Mouse (Mus musculus) small intestine, adult 2 months (tissue): ENCODE data around the gene Gm20388. TPM values are rescaled to one million over a fixed set of nuclear protein-coding genes. Genes with fewer than 3 reads are reported as not detected.
A peak's percentile ranks its signal among the peaks of the same experiment; 100 is the strongest.

Source experiments
- H3K27ac ChIP-seq: fragments of 200-500 bp; 2 replicates; pipeline ENCODE4 v1.5.1; 2012; ENCODE audit warnings: low read depth, low read length, control low read depth, inconsistent platforms; ENCODE audit not compliant: insufficient read depth
- H3K27me3 ChIP-seq: fragments of 200-500 bp; 2 replicates; pipeline ENCODE4 v1.6.1; 2012; ENCODE audit warnings: mild to moderate bottlenecking, moderate library complexity, low read length, inconsistent platforms; ENCODE audit not compliant: control insufficient read depth, insufficient read depth
- H3K36me3 ChIP-seq: fragments of 200-500 bp; 2 replicates; pipeline ENCODE4 v1.6.1; 2012; ENCODE audit warnings: mild to moderate bottlenecking, low read length, control low read depth, inconsistent platforms; ENCODE audit not compliant: control insufficient read depth, insufficient read depth
- H3K4me1 ChIP-seq: fragments of 200-500 bp; 2 replicates; pipeline ENCODE4 v1.6.1; 2012; ENCODE audit warnings: low read length, inconsistent platforms, mixed read lengths; ENCODE audit not compliant: control insufficient read depth, insufficient read depth, insufficient read length
- H3K4me3 ChIP-seq: fragments of 200-500 bp; 2 replicates; pipeline ENCODE4 v1.5.1; 2012; ENCODE audit warnings: low read depth, mild to moderate bottlenecking, control low read depth, inconsistent platforms, low read length, moderate library complexity
- CTCF ChIP-seq: fragments of 200-500 bp; IDR thresholded peaks from 2 replicates; pipeline ENCODE4 v1.5.1; 2012; ENCODE audit warnings: low read depth, mild to moderate bottlenecking, control low read depth, inconsistent platforms, low read length, moderate library complexity, mixed read lengths; ENCODE audit not compliant: insufficient replicate concordance, insufficient read length; ENCODE audit errors: extremely low read depth
- POLR2A ChIP-seq: fragments of 200-500 bp; IDR thresholded peaks from 2 replicates; pipeline ENCODE4 v1.6.1; 2012; ENCODE audit warnings: low read depth, mild to moderate bottlenecking, control low read depth, inconsistent platforms, low read length, moderate library complexity
- WGBS: fragments of 180-500 bp; shearing (Covaris S2); methylation state at CpG from one replicate; pipeline ENCODE4 v1.1.7; 2018; 5-methylcytosine and 5-hydroxymethylcytosine counted together
- polyA plus RNA-seq: library from polyadenylated mRNA; depleted of rRNA; stranded (reverse); fragments of >200 nt; gene quantifications from 2 replicates; pipeline ENCODE4 v1.2.3, GENCODE M21; 2012

The Gm20388 gene
- polyA plus RNA-seq, 1 experiment = 37.3 TPM

- Histone ChIP-seq H3K36me3 (no peaks in the 10 kb centered on the region), H3K4me1 (peaks cover 47% of the 10 kb centered on the region), H3K27ac (peak overlapping the region; percentile 84), H3K27me3 (no peaks in the 10 kb centered on the region), H3K4me3 (no peak overlapping the region)
- no peak for TF ChIP-seq CTCF
- no peak for TF ChIP-seq POLR2A
- 12% methylated on average over 4 of the region's 4 CpGs for WGBS
These were observed 531.8 kb downstream of the Gm20388 start for GRCm38 (mm10) chr8:120442306-120443003.

- WGBS = 44% methylated on average over 10 of the region's 10 CpGs
These were observed 534.6 kb downstream of the Gm20388 start for GRCm38 (mm10) chr8:120445249-120445648.

GRCm38 (mm10) chr8:120448131-120448530 is 537.5 kb downstream of the Gm20388 start:
- Histone ChIP-seq H3K27me3 (no peaks in the 10 kb centered on the region), H3K36me3 (no peaks in the 10 kb centered on the region), H3K4me3 (no peak overlapping the region), H3K4me1 (peaks cover 28% of the 10 kb centered on the region), H3K27ac (no peak overlapping the region)
- WGBS = 88% methylated on average over 6 of the region's 6 CpGs
- TF ChIP-seq POLR2A = no peak

More at GRCm38 (mm10) chr8:120445249-120445648, 534.6 kb downstream of the Gm20388 start:
- no peak overlapping the region for H3K4me3 ChIP-seq
- peak overlapping the region; percentile 29; the same call in 1 of the 2 replicates for H3K27ac ChIP-seq
- TF ChIP-seq POLR2A (no peak), CTCF (no peak)
- H3K36me3 ChIP-seq = no peaks in the 10 kb centered on the region
- no peaks in the 10 kb centered on the region for H3K27me3 ChIP-seq
- peaks cover 49% of the 10 kb centered on the region for H3K4me1 ChIP-seq

- Histone ChIP-seq H3K4me1 (peaks cover 36% of the 10 kb centered on the region), H3K4me3 (no peak overlapping the region), H3K27ac (peak overlapping the region; percentile 18; the same call in 1 of the 2 replicates), H3K27me3 (no peaks in the 10 kb centered on the region), H3K36me3 (no peaks in the 10 kb centered on the region)
- 52% methylated on average over 4 of the region's 4 CpGs for WGBS
- TF ChIP-seq CTCF (no peak), POLR2A (no peak; the same call in 1 of the 2 replicates)
These were observed 538.5 kb downstream of the Gm20388 start for GRCm38 (mm10) chr8:120449139-120449538.

- Histone ChIP-seq H3K4me1 (peaks cover 38% of the 10 kb centered on the region), H3K27ac (peak overlapping the region; percentile 18; the same call in 1 of the 2 replicates), H3K36me3 (no peaks in the 10 kb centered on the region), H3K27me3 (no peaks in the 10 kb centered on the region), H3K4me3 (no peak overlapping the region)
- 25% methylated on average over 17 of the region's 17 CpGs for WGBS
- TF ChIP-seq CTCF (no peak), POLR2A (no peak)
These were observed 539.0 kb downstream of the Gm20388 start for GRCm38 (mm10) chr8:120449608-120450031.

GRCm38 (mm10) chr8:120452111-120452510 is 541.5 kb downstream of the Gm20388 start:
- H3K4me1 ChIP-seq = peaks cover 45% of the 10 kb centered on the region
- H3K27ac ChIP-seq = no peak overlapping the region
- H3K4me3 ChIP-seq = no peak overlapping the region
- TF ChIP-seq CTCF (no peak), POLR2A (no peak)
- H3K36me3 ChIP-seq = no peaks in the 10 kb centered on the region
- 86% methylated on average over 2 of the region's 2 CpGs for WGBS
- no peaks in the 10 kb centered on the region for H3K27me3 ChIP-seq

GRCm38 (mm10) chr8:120454404-120454803 is 543.8 kb downstream of the Gm20388 start:
- TF ChIP-seq CTCF (no peak), POLR2A (no peak)
- H3K27me3 ChIP-seq = no peaks in the 10 kb centered on the region
- no peaks in the 10 kb centered on the region for H3K36me3 ChIP-seq
- H3K27ac ChIP-seq = peak overlapping the region; percentile 65; the same call in 1 of the 2 replicates
- peaks cover 39% of the 10 kb centered on the region for H3K4me1 ChIP-seq
- 20% methylated on average over 6 of the region's 6 CpGs for WGBS
- no peak overlapping the region for H3K4me3 ChIP-seq

GRCm38 (mm10) chr8:120460375-120460774 is 549.7 kb downstream of the Gm20388 start:
- WGBS = 27% methylated on average over 6 of the region's 6 CpGs
- Histone ChIP-seq H3K36me3 (no peaks in the 10 kb centered on the region), H3K4me3 (no peak overlapping the region), H3K27me3 (no peaks in the 10 kb centered on the region), H3K27ac (no peak overlapping the region), H3K4me1 (peaks cover 27% of the 10 kb centered on the region)
- TF ChIP-seq CTCF (no peak), POLR2A (no peak)
